Comparison of ENCODE assay signal across 27 mouse cellular contexts in the genomic region with DNA sequence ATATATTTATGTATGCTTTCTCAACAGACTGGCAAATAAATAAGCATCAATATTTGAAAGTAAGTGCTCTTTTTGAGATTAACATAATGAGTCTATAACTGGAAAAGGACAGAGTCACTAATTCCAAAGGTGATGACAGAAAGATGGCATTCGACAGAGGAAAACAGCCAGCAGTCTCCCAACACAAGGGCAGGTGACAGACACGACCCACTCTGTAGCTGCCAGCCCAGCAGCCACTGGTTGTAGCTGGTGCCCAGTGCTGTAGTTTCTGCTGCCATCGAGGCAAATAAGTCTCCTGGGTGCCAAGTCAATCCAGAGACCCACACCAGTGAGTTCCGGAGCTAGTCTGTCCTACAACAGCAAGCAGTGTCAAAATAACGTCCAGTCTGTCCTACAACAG.
DNase-seq lines count a peak whose midpoint lies in the region; ATAC-seq and TF ChIP-seq lines count a peak whose summit lies in the region.
"Had no signal": no experiment of that assay in that cellular context is flagged by ENCODE, and none has a peak within 500 bp of the region (broad histone marks: within the 10 kb centered on the region; RNA-seq: fewer than 3 reads in every experiment).

No protein-coding gene starts in this region.

- ATAC-seq in heart, embryonic 13.5 days (ENCODE audit: extremely low read depth, insufficient number of reproducible peaks, low FRiP score, low TSS enrichment), result no peak
- ATAC-seq: hindbrain, postnatal 0 days; intestine, embryonic 16.5 days; liver, embryonic 12.5 days; Patski had no signal

- WGBS in heart, embryonic 13.5 days, result 41% methylated on average over 5 of the region's 5 CpGs

- H3K36me3 ChIP-seq in heart, embryonic 13.5 days, result no peaks in the 10 kb centered on the region
- H3K36me3 ChIP-seq: embryonic facial prominence, embryonic 10.5 days; G1E; limb, embryonic 13.5 days; liver, embryonic 12.5 days; neural tube, embryonic 15.5 days had no signal

- DNase-seq in gastrocnemius, adult 2 months, result peak; percentile 15
- no peak for DNase-seq in gastrocnemius, postnatal 10 days
- DNase-seq in heart, adult 8-10 months (ENCODE audit: low spot score), result peak; percentile 22
- DNase-seq in heart, postnatal 14 days, result peak; percentile 7 to 26
- no peak for DNase-seq in thymus, postnatal 0 days (ENCODE audit: low spot score)
- no peak for DNase-seq in spleen, adult 12 weeks (ENCODE audit: low spot score)
- DNase-seq: adrenal gland, adult 2 months; B cell, adult 2 months; cerebellum, adult 11-12 months; kidney, postnatal 25 days; lung, adult 2 months; lung, postnatal 14 days; right cerebral cortex, adult 18-20 months; right cerebral cortex, postnatal 4 days; thymus, postnatal 14 days had no signal

- no peak for TF ChIP-seq CTCF in gastrocnemius, adult 2 months (IDR thresholded peaks at IDR 0.05)

- H3K27ac ChIP-seq in gastrocnemius, adult 2 months, result no peak overlapping the region
- 0 out of 2 replicates have a peak overlapping the region, but pooled peaks have one; percentile 48 for H3K27ac ChIP-seq in heart, embryonic 13.5 days (replicated peaks)
- H3K27ac ChIP-seq: embryonic facial prominence, embryonic 10.5 days; hindbrain, postnatal 0 days; limb, embryonic 13.5 days; liver, embryonic 12.5 days; neural tube, embryonic 15.5 days; stomach, postnatal 0 days had no signal

- peaks cover 19% of the 10 kb centered on the region for H3K4me1 ChIP-seq in heart, embryonic 13.5 days
- H3K4me1 ChIP-seq: embryonic facial prominence, embryonic 10.5 days; limb, embryonic 13.5 days; liver, embryonic 12.5 days had no signal

- H3K9me3 ChIP-seq in heart, embryonic 13.5 days, result no peaks in the 10 kb centered on the region
- H3K9me3 ChIP-seq: embryonic facial prominence, embryonic 10.5 days; G1E; limb, embryonic 13.5 days; liver, embryonic 12.5 days; neural tube, embryonic 15.5 days had no signal

- H3K4me3 ChIP-seq in gastrocnemius, adult 2 months, result no peak overlapping the region
- no peak overlapping the region for H3K4me3 ChIP-seq in heart, embryonic 13.5 days
- H3K4me3 ChIP-seq: embryonic facial prominence, embryonic 10.5 days; limb, embryonic 13.5 days; liver, embryonic 12.5 days; neural tube, embryonic 15.5 days had no signal

- intact Hi-C loops in gastrocnemius, adult 2 months (cut with DNase I), result no loop called here
- intact Hi-C loops in heart, postnatal 14 days (cut with DNase I), result no loop called here

- no peak overlapping the region for H3K9ac ChIP-seq in heart, embryonic 13.5 days
- H3K9ac ChIP-seq: limb, embryonic 13.5 days; liver, embryonic 12.5 days; neural tube, embryonic 15.5 days had no signal

- no peaks in the 10 kb centered on the region for H3K27me3 ChIP-seq in heart, embryonic 13.5 days (replicated peaks)
- H3K27me3 ChIP-seq: CH12.LX; limb, embryonic 13.5 days; liver, embryonic 12.5 days; neural tube, embryonic 15.5 days; Patski had no signal

- no peak overlapping the region for H3K4me2 ChIP-seq in heart, embryonic 13.5 days
- H3K4me2 ChIP-seq: limb, embryonic 13.5 days; liver, embryonic 12.5 days; midbrain, embryonic 11.5 days; neural tube, embryonic 15.5 days had no signal

Comparison
In these comparisons a context has a peak if more than half of its experiments do, and no peak if none do; other contexts are left out.
1. DNase-seq: peak in gastrocnemius, adult 2 months (single experiment), heart, adult 8-10 months (single experiment) and heart, postnatal 14 days (2 of 2); none in gastrocnemius, postnatal 10 days (single experiment), thymus, postnatal 0 days (single experiment) and spleen, adult 12 weeks (single experiment).